In genomic region chr10:62832783-62833182, GRCm38 (mm10) we compare ENCODE assay signal across 22 mouse cellular contexts. TPM values are rescaled to one million over a fixed set of nuclear protein-coding genes. Genes with fewer than 3 reads are reported as not detected.
A peak's percentile ranks its signal among the peaks of the same experiment; 100 is the strongest.
DNase-seq lines count a peak whose midpoint lies in the region; ATAC-seq and TF ChIP-seq lines count a peak whose summit lies in the region.
"Had no signal": no experiment of that assay in that cellular context is flagged by ENCODE, and none has a peak within 500 bp of the region (broad histone marks: within the 10 kb centered on the region; RNA-seq: fewer than 3 reads in every experiment).

No protein-coding gene starts in this region.

- no peak overlapping the region for H3K27ac ChIP-seq in hindbrain, postnatal 0 days
- no peak overlapping the region for H3K27ac ChIP-seq in hindbrain, embryonic 14.5 days
- H3K27ac ChIP-seq in liver, adult 2 months (replicated peaks; ENCODE audit: insufficient read depth, low read depth, low read length): no peak overlapping the region
- no peak overlapping the region for H3K27ac ChIP-seq in liver, embryonic 12.5 days
- H3K27ac ChIP-seq: forebrain, embryonic 10.5 days; forebrain, embryonic 13.5 days; heart, adult 2 months; heart, embryonic 10.5 days; heart, embryonic 13.5 days; hindbrain, embryonic 15.5 days had no signal

- no peak for DNase-seq in hindbrain, postnatal 0 days (ENCODE audit: low spot score)
- DNase-seq in hindbrain, embryonic 14.5 days (ENCODE audit: low spot score): no peak
- DNase-seq in liver, adult 2 months (ENCODE audit: extremely low read depth, low read depth, low spot score): peak; percentile 45
- peak; percentile 51 for DNase-seq in R1 (ENCODE audit: low read depth, low spot score)
- no peak for DNase-seq in layer of hippocampus, postnatal 36 days
- DNase-seq: adrenal gland, adult 8-10 months; adrenal gland, postnatal 36 days; cerebellum, adult 18-20 months; cerebellum, adult 9-10 months; cerebellum, postnatal 14 days; gastrocnemius, postnatal 10 days; gastrocnemius, postnatal 36 days; heart, adult 2 months; heart, postnatal 14 days; heart, postnatal 4 days had no signal

- no peaks in the 10 kb centered on the region for H3K9me3 ChIP-seq in hindbrain, postnatal 0 days (ENCODE audit: low read length)
- H3K9me3 ChIP-seq in hindbrain, embryonic 14.5 days (ENCODE audit: control insufficient read depth, low read length): no peaks in the 10 kb centered on the region
- H3K9me3 ChIP-seq in liver, embryonic 12.5 days (replicated peaks): no peaks in the 10 kb centered on the region
- H3K9me3 ChIP-seq: forebrain, embryonic 10.5 days; forebrain, embryonic 13.5 days; heart, embryonic 10.5 days; heart, embryonic 13.5 days; hindbrain, embryonic 15.5 days had no signal

- no peaks in the 10 kb centered on the region for H3K4me1 ChIP-seq in hindbrain, postnatal 0 days (ENCODE audit: insufficient read depth, low read length)
- H3K4me1 ChIP-seq in hindbrain, embryonic 14.5 days (replicated peaks; ENCODE audit: control insufficient read depth, insufficient read depth, low read length): no peaks in the 10 kb centered on the region
- peaks cover 2% of the 10 kb centered on the region; the same call in 1 of the 2 replicates for H3K4me1 ChIP-seq in liver, adult 2 months (ENCODE audit: control insufficient read depth, insufficient read depth, low read length)
- no peaks in the 10 kb centered on the region for H3K4me1 ChIP-seq in liver, embryonic 12.5 days
- H3K4me1 ChIP-seq: forebrain, embryonic 10.5 days; forebrain, embryonic 13.5 days; heart, embryonic 10.5 days; hindbrain, embryonic 15.5 days had no signal

- H3K4me2 ChIP-seq in hindbrain, postnatal 0 days (ENCODE audit: low read depth, low read length): no peak overlapping the region
- H3K4me2 ChIP-seq in hindbrain, embryonic 14.5 days (replicated peaks): no peak overlapping the region
- H3K4me2 ChIP-seq in liver, embryonic 12.5 days: no peak overlapping the region
- H3K4me2 ChIP-seq: forebrain, embryonic 13.5 days; heart, embryonic 13.5 days; hindbrain, embryonic 15.5 days had no signal

- no peaks in the 10 kb centered on the region for H3K79me2 ChIP-seq in liver, adult 2 months (ENCODE audit: control insufficient read depth, insufficient read depth, low read length)

- no peak for TF ChIP-seq POLR2A in liver, adult 2 months (IDR thresholded peaks at IDR 0.05; ENCODE audit: extremely low read depth, insufficient read depth, low read length)

- peaks cover 22% of the 10 kb centered on the region; the same call in 1 of the 2 replicates for H3K36me3 ChIP-seq in hindbrain, postnatal 0 days (ENCODE audit: insufficient read depth, low read length)
- H3K36me3 ChIP-seq in hindbrain, embryonic 14.5 days (replicated peaks; ENCODE audit: control insufficient read depth, insufficient read depth): peaks cover 55% of the 10 kb centered on the region
- H3K36me3 ChIP-seq in liver, adult 2 months (ENCODE audit: control insufficient read depth, insufficient read depth, low read length): no peaks in the 10 kb centered on the region
- no peaks in the 10 kb centered on the region for H3K36me3 ChIP-seq in liver, embryonic 12.5 days

- 84% methylated on average over 9 of the region's 9 CpGs for WGBS in hindbrain, postnatal 0 days
- WGBS in hindbrain, embryonic 14.5 days: 86% methylated on average over 9 of the region's 9 CpGs
- 45% methylated on average over 9 of the region's 9 CpGs for WGBS in liver, adult 2 months
- WGBS in liver, embryonic 12.5 days (ENCODE audit: insufficient replicate concordance): 66% methylated on average over 9 of the region's 9 CpGs

- no peaks in the 10 kb centered on the region for H3K27me3 ChIP-seq in hindbrain, postnatal 0 days (ENCODE audit: insufficient read depth, low read length)
- H3K27me3 ChIP-seq in hindbrain, embryonic 14.5 days (ENCODE audit: control insufficient read depth, insufficient read depth, low read length): no peaks in the 10 kb centered on the region
- H3K27me3 ChIP-seq in liver, adult 2 months (ENCODE audit: control insufficient read depth, insufficient read depth, low read length): no peaks in the 10 kb centered on the region
- H3K27me3 ChIP-seq in liver, embryonic 12.5 days (replicated peaks): no peaks in the 10 kb centered on the region
- H3K27me3 ChIP-seq: forebrain, embryonic 13.5 days; heart, embryonic 13.5 days; hindbrain, embryonic 15.5 days had no signal

- H3K9ac ChIP-seq in hindbrain, postnatal 0 days (replicated peaks; ENCODE audit: low read length): no peak overlapping the region
- no peak overlapping the region for H3K9ac ChIP-seq in hindbrain, embryonic 14.5 days
- no peak overlapping the region for H3K9ac ChIP-seq in liver, adult 2 months (ENCODE audit: low read depth, low read length)
- no peak overlapping the region for H3K9ac ChIP-seq in liver, embryonic 12.5 days
- H3K9ac ChIP-seq: forebrain, embryonic 13.5 days; heart, embryonic 13.5 days; hindbrain, embryonic 15.5 days had no signal

- peak; percentile 8; the same call in 1 of the 2 replicates for TF ChIP-seq CTCF in hindbrain, postnatal 0 days (IDR thresholded peaks at IDR 0.05; ENCODE audit: low read depth)
- TF ChIP-seq CTCF in liver, adult 2 months (IDR thresholded peaks at IDR 0.05; ENCODE audit: low read depth, low read length): no peak

- ATAC-seq in hindbrain, postnatal 0 days: no peak
- no peak for ATAC-seq in hindbrain, embryonic 14.5 days (ENCODE audit: low FRiP score)
- no peak for ATAC-seq in liver, embryonic 12.5 days
- ATAC-seq: forebrain, embryonic 13.5 days; forebrain, embryonic 16.5 days had no signal

- no peak overlapping the region for H3K4me3 ChIP-seq in hindbrain, postnatal 0 days (ENCODE audit: low read length)
- no peak overlapping the region for H3K4me3 ChIP-seq in hindbrain, embryonic 14.5 days (replicated peaks; ENCODE audit: low read length)
- H3K4me3 ChIP-seq in liver, adult 2 months (ENCODE audit: insufficient read depth, low read depth, low read length): no peak overlapping the region
- no peak overlapping the region for H3K4me3 ChIP-seq in liver, embryonic 12.5 days
- H3K4me3 ChIP-seq: forebrain, embryonic 10.5 days; forebrain, embryonic 13.5 days; heart, adult 2 months; heart, embryonic 10.5 days; heart, embryonic 13.5 days; hindbrain, embryonic 15.5 days had no signal

RNA-seq across cellular contexts. Expression of gene Ccar1, which starts 40.7 kb away (rescaled TPM):
- total RNA-seq in hindbrain, postnatal 0 days (2014; rRNA removed): 54.9 and 74.7 TPM in 2 replicates
- polyA plus RNA-seq in hindbrain, postnatal 0 days (2015; fragmentation: Nextera tagmentation; extraction: Ambion mirVana): 78.3 and 81.7 TPM in 2 replicates
- 93.0 and 96.0 TPM in 2 replicates for polyA plus RNA-seq in hindbrain, embryonic 14.5 days (2014; fragmentation: Nextera tagmentation; extraction: Ambion mirVana)
- total RNA-seq in liver, adult 2 months (2014; rRNA removed): 23.0 and 28.3 TPM in 2 replicates
- 21.3 and 30.1 TPM in 2 replicates for polyA plus RNA-seq in liver, adult 2 months (2012; rRNA removed)
- 76.2 and 78.7 TPM in 2 replicates for polyA plus RNA-seq in liver, embryonic 12.5 days (2016; fragmentation: Nextera tagmentation; extraction: Ambion mirVana)
- total RNA-seq in layer of hippocampus, postnatal 36 days (2021): 10 to 100 TPM; 54.6 to 73.1 TPM

Comparison
In these comparisons a context has a peak if more than half of its experiments do, and no peak if none do; other contexts are left out.
1. DNase-seq: peak in liver, adult 2 months (single experiment) and R1 (single experiment); none in hindbrain, postnatal 0 days (single experiment), hindbrain, embryonic 14.5 days (single experiment) and layer of hippocampus, postnatal 36 days (0 of 2).